Mouse (Mus musculus) fat pad, adult 2 months (tissue): ENCODE data around the gene Tax1bp1.
"Not testable (repeated sequence)": the region's sequence is repeated elsewhere in the genome, so short reads cannot be mapped to it uniquely, and the experiment has no call there.

Experiments
- DNase-seq: peaks from one replicate; pipeline ENCODE4 v3.0.0-alpha.2; 2011; ENCODE audit warnings: low read depth, low spot score; ENCODE audit errors: extremely low read depth

Gene Tax1bp1

DNA sequence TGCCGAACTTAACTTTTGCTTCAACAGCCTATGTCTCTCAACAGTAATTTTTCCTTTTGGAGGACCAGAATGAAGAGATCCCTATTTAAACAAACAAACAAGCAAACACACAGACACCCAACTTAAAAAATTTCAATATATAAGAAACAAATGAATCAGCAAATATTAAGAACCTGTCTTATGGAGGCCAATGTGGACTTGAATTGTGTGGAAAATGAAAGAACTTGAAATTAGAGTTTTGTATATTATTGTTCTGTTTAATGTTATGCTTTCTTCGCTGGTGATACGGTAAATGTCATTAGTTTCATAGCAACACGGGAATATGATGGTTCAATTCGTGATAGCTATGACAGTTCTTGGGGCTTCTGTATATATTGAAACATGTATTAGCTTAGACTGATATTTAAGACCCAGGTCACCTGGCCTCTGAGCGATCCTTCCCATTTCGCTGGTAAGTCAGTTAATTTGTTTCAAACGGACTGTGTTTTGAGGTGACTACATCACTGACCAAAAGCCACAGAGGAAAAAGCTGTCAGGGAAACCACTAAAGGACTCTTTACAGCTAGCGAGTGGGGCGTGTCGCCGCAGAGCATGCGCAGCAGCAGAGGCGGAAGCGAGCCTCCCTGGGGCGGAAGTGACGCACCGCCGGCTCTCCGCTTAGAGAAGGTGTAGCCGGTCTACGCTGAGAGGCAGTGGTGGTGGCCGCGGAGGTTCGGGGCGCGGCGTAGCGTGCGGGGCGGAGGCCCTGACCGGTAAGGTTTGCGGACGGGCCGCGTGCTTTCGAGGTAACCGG, at the start of gene Tax1bp1:
Gene Tax1bp1 (plus strand): TSS at position 626 of the 793 bp plus-strand sequence.
- no peak for DNase-seq

- DNase-seq, result no peak
Measured at GRCm38 (mm10) chr6:52667641-52668040, 45.9 kb upstream of the Tax1bp1 start.

DNA sequence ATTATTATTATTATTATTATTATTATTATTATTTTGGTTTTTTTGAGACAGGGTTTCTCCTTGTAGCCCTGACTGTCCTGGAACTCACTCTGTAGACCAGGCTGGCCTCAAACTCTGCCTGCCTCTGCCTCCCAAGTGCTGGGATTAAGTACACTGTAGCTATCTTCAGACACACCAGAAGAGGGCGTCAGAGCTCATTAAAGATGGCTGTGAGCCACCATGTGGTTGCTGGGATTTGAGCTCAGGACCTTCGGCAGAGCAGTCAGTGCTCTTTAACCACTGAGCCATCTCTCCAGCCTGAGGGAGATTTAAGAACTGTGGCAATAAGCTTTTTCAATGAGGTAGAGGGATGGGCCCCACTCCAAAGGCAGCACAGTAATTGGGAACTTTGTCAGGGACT, 43.7 kb upstream of the Tax1bp1 start:
- DNase-seq, result not testable (repeated sequence)

DNA sequence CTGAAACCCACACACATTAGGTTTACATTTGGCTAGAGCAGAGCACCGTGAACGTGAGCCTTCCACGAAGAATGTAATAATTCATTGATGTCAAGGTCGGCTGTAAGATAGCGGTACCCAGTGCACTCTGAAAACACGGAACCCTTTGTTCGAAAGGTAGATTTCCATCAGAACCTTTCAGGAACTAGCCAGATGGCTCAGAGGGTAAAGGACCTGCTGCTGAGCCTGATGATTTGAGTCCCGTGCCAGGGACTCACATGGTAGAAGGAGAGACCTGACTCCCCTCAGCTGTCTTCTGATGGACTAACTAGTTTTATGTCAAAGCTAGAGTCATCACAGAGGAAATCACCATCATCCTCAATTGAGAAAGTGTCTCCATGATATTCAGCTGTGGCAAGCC, 41.7 kb upstream of the Tax1bp1 start:
- DNase-seq, result no peak

DNA sequence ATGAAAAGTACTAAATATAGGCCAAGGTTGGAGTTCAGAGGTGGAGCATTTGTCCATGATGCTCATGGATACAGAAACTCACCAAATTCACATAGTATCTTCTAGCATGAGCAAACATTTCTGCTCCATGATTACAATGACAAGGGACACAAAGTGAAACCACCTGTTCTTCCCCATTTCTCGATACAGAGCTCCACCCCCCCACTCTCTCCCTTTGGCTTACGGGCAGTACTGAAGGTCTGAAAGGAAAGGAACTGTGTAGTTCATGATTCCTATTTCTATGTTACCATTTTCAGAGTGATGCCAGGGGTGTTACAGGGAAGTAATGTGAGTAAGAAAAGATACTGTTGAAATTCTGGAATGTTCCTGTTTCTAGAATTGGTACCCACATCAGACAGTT, 41.0 kb upstream of the Tax1bp1 start:
- DNase-seq, result no peak

- peak; percentile 91 for DNase-seq
Measured at GRCm38 (mm10) chr6:52673706-52674105, 39.8 kb upstream of the Tax1bp1 start.

- DNase-seq, result no peak
Measured at GRCm38 (mm10) chr6:52674541-52674940, 39.0 kb upstream of the Tax1bp1 start.

GRCm38 (mm10) chr6:52675222-52675921, 38.2 kb upstream of the Tax1bp1 start:
- peak; percentile 89 for DNase-seq

DNA sequence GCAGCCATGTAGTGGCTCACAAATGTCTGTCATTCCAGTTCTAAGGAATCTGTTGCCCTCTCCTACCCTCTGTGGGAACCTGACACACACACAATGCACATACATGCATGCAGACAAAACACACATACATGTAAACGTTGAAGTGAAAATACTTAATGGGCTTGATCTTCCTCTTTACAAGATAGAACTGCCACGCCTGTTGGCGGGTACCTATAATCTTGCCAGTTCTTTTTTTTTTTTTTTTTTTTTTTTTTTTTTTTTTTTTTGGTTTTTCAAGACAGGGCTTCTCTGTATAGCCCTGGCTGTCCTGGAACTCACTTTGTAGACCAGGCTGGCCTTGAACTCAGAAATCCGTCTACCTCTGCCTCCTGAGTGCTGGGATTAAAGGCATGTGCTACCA, 36.0 kb upstream of the Tax1bp1 start:
- not testable (repeated sequence) for DNase-seq

GRCm38 (mm10) chr6:52679565-52679964, 34.0 kb upstream of the Tax1bp1 start:
- DNase-seq, result no peak

GRCm38 (mm10) chr6:52680458-52681032, 33.0 kb upstream of the Tax1bp1 start:
- no peak for DNase-seq

DNA sequence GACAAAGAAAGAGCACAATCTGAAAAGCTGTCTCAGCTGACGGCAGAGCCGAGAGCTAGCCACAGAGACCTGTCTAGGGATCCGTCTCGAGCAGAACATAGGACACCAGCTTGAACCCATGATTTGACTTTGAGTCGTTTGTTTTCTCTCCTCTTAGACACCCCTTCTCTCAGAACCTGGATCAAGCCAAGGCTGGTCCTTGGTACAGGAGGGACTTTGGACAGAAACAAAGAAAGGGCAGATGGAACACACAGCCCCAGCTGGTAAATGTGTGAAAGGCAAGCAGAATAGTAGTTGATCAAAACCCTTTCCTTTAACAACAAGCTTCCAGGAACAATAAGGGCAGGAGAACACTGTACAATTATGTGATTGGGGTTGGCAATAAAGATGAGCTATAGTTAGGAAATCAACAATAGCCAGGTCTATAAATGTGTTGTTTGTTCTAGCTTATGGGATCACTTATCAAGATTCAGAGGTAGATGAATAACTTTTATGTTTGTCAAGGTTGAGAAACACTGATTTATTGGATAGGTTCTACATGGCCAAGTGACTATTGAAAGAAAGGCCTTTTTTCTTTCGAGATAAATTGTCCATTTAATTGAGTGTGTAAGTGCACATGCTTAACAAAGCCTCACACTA, 31.6 kb upstream of the Tax1bp1 start:
- DNase-seq, result peak; percentile 88

DNA sequence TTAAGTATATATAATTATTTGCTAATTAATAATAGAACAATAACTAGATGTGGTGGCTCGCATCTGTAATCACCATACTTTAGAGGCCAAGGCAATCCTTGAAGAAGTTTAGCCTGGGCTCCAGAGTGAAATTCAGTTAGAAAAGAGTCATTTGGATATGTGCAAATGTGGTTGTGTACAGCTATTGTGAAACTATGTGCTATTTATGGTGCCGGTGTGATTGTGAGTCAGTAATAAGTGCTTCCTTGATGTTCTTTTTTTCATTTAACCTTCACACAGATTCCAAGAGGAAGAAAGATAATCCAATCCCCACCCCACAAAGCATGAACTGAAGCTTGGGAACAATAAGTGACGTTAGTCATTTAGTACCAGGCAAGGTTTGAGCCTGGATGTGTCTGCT, 30.9 kb upstream of the Tax1bp1 start:
- DNase-seq, result no peak

- no peak for DNase-seq
Measured at GRCm38 (mm10) chr6:52686901-52687500, 26.5 kb upstream of the Tax1bp1 start.

DNA sequence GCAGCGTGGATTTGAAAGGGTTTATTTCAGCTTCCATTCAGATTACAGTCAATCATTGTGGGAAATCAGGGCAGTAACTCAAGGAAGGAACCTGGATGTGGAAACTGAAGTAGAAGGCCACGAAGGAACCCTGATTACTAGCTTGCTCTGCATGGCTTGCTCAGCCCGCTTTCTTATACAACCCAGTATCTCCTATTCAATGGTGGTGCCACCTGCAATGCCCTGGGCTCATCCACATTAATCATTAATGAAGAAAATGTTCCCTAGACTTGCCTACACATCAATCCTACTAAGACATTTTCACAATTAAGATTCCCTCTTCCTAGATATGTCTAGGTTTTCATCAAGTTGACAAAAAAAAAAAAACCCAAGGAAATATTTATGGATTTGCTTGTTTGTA, 23.2 kb upstream of the Tax1bp1 start:
- DNase-seq, result no peak

DNA sequence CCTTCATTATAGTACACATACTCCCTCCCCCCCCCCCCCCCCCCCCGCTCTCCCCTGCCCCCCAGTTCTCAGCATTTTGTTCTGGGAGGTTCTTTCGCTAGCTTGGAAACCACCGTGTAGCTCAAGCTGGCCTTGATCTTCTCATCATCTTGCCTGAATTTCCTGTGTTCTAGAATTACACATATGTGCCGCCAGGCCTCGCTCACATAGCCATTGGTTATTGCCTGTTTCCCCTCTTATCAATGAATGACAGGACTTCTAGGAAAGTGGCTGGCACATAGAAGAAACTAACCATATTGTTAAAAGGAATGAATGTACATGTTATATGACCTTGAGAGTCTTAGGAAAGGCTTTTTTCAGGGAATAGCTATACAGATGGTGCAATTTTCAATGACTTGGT, 21.7 kb upstream of the Tax1bp1 start:
- no peak for DNase-seq

DNA sequence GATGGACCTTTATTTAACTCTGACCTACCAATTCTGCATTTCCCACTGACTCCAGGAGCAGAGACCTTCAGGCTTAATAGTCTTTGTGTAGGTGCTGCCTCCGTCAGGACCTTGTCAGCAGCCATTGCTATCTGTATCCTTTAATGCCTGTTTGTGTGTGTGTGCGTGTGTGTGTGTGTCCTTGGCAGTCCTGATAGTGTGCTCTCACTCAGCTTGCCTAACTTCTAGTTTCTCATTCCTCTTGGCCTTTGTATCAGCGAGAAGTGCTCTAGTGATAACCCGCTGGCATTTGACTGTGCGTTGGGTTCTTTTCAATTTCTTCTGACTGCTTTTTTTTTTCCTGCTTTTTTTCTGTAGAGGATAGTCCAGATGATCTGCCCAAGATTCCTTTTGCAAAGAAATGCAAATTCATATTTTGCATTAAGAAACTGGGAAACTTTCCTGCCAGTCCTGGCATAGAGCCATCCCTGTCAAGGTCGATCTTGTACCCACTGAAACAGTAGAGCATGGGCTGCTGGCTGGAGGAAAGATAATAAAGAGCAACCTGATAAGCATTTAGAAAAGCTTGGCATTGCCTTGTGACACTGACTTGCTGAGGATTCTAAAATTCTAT, 21.0 kb upstream of the Tax1bp1 start:
- no peak for DNase-seq

DNA sequence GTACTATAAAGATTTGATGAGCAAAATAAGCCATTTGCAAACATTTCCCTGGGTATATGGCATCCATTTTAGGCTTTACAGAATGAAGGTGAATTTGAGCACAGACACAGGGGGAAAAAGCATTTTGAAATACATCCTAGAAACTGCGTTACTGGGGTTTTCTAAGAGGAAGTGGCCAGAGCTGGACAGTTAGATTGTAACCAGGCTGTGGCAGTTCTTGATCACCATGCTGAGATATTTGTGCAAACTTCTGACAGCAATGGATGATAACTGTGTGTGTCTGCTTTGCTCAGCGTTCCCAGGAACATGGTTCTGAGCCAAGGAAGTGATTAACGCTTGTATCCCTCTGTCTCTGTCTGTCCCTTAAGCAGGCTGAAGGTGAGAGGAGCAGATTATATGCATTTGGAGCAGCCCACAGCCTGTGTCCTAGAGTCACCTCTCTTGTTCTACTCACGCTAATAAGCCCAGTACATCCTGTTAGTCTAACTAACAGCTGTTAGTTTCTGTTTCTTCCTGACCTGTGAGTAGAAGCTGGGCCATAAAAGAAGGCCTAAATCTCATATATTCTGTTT, 15.5 kb upstream of the Tax1bp1 start:
- no peak for DNase-seq

DNA sequence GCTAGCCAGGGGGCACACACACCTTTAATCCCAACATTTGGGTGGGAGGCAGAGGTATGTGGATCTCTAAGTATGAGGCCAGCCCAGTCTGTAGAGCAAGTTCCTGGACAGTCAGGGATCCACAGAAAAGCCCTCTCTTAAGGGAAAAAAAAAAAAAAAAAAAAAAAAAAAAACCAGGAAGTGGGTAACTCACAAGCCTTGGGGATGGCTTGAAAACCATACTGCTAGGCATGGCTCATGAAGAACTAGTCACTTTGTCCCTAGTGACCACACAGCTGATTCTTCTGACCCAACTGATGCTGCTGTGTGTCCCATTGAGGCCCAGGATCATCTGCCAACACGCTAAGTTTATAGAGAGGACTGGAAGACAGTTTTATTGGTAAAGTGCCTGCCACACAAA, 14.5 kb upstream of the Tax1bp1 start:
- DNase-seq, result no peak

- no peak for DNase-seq
Measured at GRCm38 (mm10) chr6:52699899-52700298, 13.6 kb upstream of the Tax1bp1 start.
